Mouse (Mus musculus): ENCODE measurements around the gene Unc13b.

Unc13b gene

DNA sequence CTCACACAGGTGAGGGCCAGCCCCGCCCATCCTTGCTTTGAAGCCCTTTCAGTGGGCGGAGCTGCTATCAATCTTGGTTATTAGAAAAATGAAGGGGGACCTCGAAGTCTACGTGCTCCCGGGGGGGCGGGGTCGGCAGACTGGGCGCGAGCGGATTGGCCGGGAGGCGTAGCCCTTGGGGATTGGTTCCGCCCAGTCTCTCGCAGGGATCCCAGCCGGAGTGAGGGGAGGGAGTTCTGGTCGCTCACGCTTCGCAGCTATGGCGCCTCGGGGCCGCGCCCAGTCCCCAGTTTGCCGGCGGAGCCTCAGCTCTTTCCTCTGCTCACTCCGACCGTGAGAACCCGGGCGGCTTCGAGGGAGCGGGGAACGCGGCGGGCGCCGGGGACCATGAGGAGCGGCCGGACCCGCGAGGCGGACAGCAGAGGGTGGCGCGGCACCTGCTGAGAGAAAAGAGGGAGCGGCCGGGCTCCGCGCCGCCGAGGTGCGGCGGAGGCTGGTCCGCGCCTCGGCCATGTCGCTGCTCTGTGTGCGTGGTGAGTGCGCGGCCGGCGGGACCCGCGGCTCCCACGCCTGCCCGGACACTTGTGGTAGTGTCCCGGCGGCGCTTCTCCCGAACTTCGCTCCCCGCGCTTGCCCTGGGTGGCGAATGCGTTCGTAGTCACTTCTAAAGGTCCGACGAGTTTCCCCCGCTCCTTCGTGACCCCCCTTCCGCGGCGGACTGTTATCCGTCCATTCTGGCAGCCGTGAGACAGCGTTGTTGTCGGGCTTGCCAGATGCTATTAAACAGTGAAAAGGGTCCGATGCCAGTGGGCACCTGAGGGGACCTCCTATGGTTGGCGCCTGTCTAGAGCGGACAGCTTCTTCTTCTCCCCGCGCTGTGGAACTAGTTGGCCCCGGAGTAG is at the start of gene Unc13b:
TSS of gene Unc13b (plus strand) at position 201 of the 902 bp plus-strand sequence.
- DNase-seq (ENCODE audit: low spot score in 2 of 2): peak; percentile 88 to 89

- peak; percentile 84 to 89 for DNase-seq (ENCODE audit: low spot score in 2 of 2)
Observed at GRCm38 (mm10) chr4:43010161-43011038, 48.4 kb upstream of the Unc13b start, which contains the start of gene Fancg. TSS of gene Fancg (minus strand) at chr4:43010506.

GRCm38 (mm10) chr4:43012091-43012490 is 46.7 kb upstream of the Unc13b start:
- DNase-seq (ENCODE audit: low spot score in 2 of 2): no peak

DNA sequence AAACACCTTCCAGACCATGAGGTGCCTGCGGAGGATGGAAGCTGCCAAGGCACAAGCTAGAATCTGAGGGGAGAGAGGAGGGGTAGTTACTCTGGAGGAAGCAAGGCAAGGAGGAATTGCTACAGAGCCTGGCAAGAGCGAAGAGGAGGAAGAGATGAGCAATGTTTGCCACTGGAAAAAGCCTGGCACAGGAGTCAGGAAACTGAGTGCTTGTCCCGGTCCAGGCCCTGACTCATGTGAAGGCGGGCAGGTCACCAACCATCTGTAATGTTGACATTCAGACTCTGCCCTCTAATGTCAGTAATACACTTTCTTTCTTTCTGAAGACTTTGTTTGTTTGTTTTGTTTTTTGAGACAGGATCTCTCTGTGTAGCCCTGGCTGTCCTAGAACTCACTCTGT is 40.6 kb upstream of the Unc13b start:
- no peak for DNase-seq (ENCODE audit: low spot score in 2 of 2)

- DNase-seq (ENCODE audit: low spot score in 2 of 2): no peak
Observed at GRCm38 (mm10) chr4:43019176-43019575, 39.6 kb upstream of the Unc13b start.

DNA sequence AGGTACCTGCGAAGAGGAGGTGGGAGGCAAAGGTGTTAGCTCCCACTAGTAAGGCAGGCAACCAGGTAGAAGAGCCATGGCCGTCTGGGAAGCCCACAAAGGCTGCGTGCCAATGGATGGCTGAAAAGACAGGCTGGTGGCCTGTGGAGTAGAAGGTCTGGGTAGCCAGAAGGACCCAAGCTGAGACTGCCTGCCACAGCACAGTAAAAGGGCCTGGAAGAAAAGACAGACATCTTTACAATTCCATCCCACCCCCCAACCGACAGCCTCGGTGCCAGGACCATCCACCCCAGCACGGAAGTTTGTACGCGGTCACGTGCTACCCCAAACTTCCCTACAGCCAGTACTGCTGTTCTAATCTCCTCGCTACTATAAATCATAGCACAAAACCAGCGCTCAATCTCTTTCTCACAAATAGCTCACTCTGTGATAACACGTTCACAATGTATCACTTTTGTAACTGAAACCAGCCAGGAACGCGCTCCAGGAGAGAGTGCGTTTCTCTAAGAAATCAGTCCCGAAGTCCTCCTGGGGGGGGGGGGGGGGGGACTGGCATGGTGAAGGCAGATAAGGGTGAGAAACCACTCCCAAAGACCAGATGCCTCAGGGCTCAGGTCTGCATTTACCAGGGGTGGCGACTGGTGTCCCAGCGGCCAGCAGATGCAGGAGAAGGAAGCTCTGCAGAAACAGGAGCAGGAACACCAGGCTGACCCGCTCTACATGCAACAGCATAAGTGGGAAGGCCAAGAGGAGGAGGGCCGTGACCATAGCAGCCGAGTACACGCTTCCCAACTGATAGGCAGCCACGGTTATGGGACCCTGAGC is 38.9 kb upstream of the Unc13b start:
- DNase-seq (ENCODE audit: low spot score in 2 of 2): no peak

GRCm38 (mm10) chr4:43020876-43021275 is 37.9 kb upstream of the Unc13b start:
- no peak for DNase-seq (ENCODE audit: low spot score in 2 of 2)

GRCm38 (mm10) chr4:43021341-43021740 is 37.4 kb upstream of the Unc13b start:
- DNase-seq (ENCODE audit: low spot score in 2 of 2): no peak

DNA sequence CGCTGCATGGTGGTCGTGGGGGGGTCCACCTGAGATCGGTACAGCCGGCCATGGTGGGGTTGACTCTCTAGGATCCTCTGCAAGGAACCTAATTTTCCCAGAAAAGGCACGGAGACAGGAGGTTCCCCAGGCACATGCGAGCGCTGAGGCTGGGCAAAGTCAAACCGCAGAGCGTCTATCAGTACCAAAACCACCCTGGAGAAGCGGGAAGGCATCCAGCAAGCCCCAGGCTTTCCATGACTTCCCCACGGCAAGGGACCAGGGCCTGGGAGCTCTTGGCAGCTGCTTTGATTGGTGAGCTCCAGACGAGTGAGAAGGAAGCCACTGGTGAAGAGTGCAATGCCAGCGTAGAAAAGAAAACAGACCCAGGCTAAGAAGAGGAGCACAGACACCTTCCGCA is 34.1 kb upstream of the Unc13b start:
- DNase-seq (ENCODE audit: low spot score in 2 of 2): no peak

DNA sequence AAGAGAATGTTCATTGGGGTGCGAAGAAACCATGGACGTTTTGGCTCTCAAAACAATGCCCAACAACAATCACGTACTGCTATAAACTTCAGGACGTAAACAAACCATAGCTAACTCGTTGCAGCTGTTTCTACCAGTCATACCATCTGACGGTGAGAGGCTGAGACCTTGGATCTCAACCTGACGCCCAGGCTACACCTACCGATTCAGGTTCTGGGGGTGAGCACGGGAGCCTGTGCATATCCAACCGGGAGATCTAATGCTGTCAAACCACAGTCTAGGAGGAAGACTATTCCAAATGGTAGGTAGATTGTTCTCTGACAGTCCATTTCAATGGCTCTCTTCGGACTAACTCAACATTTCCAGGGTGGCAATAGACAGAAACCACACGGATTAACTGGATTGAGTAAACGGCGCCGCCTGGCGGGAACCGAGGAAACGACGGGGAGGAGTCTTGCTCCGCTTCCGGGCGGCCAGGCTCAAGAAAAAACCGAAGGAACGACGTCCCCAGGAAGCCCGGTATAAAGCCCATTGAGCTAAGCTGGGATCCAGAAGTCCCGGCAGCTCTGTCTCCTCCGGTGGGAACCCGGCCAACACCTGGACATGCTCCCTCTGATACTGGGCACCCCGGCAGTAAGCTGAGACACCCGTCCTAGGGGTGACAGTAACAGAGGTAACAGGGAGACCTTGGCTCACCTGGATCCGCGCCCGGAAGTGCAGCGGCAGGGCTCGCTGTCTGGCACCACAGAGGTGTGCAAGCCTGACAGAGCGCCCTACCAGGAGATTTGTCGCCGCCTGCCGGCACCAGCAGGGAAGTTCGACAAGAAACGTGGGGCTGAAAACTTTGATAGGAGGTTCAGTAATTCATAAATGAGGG is 33.4 kb upstream of the Unc13b start, which contains the start of gene Pigo:
TSS of gene Pigo (minus strand) at position 736 of the 877 bp plus-strand sequence.
- peak; percentile 93 to 96 for DNase-seq (ENCODE audit: low spot score in 2 of 2)

DNA sequence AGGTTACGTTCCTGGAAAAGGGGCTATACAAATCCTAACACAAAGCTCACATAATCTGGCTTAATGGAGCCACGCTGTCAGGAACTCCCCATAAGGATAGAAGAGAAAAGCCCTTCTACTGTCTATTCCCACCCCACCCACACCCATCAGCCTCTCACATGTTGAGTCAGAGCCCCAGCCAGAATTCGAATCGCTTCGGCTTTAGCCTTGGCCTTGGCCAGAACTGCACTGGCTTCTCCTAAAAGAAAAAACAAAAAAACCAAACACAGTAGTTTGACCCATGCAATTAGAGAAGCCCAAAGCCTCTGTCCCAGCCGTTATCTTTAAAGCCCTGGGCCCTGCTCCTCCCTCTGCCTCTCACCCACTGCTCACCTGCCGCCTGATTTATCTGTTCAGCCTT is 29.6 kb upstream of the Unc13b start:
- DNase-seq (ENCODE audit: low spot score in 2 of 2): no peak

DNA sequence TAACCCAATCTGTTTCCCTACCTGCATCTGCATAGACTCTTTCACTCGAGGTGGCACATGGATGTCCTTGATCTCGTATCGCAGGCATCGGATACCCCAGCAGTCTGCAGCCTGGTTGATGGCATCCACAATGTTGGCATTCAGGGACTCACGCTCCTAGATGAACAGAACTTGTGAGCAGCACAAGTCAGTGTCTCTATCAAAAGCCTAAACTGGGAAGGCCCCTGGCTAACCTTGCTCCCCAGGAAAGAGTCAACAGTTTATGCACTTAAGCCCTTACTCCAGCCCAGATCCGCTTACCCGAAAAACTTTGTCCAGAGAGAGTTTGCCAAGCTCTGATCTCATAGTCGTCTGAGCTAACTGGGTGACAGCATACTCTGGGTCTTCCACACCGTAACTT is 29.0 kb upstream of the Unc13b start:
- no peak for DNase-seq (ENCODE audit: low spot score in 2 of 2)

DNA sequence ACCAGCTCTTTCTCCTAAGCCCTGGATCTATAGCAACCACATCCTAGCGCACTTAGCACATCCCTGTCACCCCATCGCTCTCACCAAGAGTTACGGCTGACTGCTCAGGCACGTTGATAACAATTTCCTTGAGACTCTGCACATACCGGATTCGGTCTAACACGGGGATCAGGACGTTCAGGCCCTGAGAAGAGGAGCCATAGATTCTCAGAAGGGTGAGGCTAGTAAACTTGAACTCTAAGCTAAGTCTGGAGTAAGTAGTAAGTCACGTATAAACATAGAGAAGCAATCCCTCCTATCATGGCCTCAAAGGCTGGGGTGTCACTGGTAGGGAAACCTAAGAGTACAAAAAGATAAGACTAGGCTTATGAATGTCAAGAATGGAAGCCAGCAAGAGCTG is 28.4 kb upstream of the Unc13b start:
- DNase-seq (ENCODE audit: low spot score in 2 of 2): no peak

DNA sequence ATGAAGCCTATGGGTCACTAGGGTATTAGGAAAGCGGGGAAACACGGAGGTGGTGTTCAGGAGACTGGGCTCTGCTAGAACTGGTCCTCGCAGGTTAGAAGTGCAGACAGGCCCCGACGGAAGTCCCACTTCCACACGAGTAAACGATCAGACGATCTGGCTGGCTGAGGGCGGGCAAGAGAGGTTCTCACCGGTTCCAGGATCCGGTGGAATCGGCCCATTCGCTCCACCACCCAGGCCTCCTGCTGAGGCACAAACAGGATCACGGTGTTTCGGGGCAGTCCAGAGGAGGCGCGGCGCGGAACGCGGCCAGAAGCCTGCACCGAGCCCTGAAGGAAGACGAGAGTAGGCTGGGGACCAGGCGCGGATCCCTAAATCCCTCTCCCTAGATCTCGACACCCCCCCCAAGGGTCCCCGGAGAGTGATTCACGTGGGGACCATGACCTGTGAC is 27.9 kb upstream of the Unc13b start:
- DNase-seq (ENCODE audit: low spot score in 2 of 2): peak in 1 of 2 experiments; percentile 38

GRCm38 (mm10) chr4:43031237-43031995 is 27.3 kb upstream of the Unc13b start, which contains the start of gene Stoml2:
TSS of gene Stoml2 (minus strand) at chr4:43031710.
- peak; percentile 93 to 94 for DNase-seq (ENCODE audit: low spot score in 2 of 2)

DNA sequence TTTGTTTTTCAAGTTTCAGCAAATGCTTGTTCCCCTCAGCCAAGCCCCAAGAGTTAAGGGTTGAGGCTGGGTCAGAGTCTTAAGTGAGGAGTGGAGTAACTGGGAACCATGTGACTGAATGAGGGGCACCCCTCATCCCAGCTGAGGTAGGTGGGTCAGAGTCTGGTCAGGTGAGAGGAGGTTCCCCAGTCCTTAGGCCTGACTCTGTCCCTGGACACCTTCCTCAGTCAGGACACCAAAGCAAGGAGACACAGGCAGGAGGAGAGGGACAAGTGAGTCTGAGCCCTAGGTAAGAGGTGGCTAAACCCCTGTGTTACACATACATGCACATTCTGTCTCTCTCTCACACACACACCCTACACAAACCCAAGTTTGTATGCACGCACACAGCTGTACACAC is 26.3 kb upstream of the Unc13b start:
- no peak for DNase-seq (ENCODE audit: low spot score in 2 of 2)

- no peak for DNase-seq (ENCODE audit: low spot score in 2 of 2)
Observed at GRCm38 (mm10) chr4:43033481-43033880, 25.3 kb upstream of the Unc13b start.

DNA sequence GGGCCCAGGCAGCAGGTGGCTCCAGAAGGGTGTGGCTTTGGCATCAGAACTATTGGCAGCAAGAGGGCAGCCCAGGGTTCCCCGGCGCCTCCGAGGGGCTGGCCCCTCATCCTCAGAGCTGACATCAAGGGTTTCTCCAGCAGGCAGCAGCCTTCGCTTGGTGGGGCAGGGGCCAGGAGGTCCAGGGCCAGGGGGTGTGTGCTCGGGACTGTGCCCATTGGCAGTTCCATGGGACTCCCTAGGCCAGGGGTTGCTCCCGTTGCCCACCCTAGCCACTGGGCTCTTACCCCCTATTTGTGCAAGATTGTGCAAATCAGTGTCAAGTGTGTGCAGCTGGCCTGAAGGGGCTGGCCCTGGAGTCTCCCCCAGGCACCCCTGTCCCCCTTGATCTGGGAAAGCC is 22.9 kb upstream of the Unc13b start:
- DNase-seq (ENCODE audit: low spot score in 2 of 2): no peak

GRCm38 (mm10) chr4:43036356-43036755 is 22.4 kb upstream of the Unc13b start:
- DNase-seq (ENCODE audit: low spot score in 2 of 2): no peak

Data from right cerebral cortex, adult 2 months (tissue).